Mouse (Mus musculus): ENCODE results near the gene Csad.
"Not testable (repeated sequence)": the region's sequence is repeated elsewhere in the genome, so short reads cannot be mapped to it uniquely, and the experiment has no call there.

Gene Csad

GRCm38 (mm10) chr15:102165468-102166100 is 38.9 kb downstream of the Csad start:
- DNase-seq (ENCODE audit: low spot score): no peak

GRCm38 (mm10) chr15:102163900-102164693 is 40.4 kb downstream of the Csad start:
- no peak for DNase-seq (ENCODE audit: low spot score)

GRCm38 (mm10) chr15:102160415-102161060 is 44.0 kb downstream of the Csad start:
- DNase-seq (ENCODE audit: low spot score): no peak

GRCm38 (mm10) chr15:102156836-102157235 is 47.7 kb downstream of the Csad start:
- DNase-seq (ENCODE audit: low spot score): no peak

- not testable (repeated sequence) for DNase-seq (ENCODE audit: low spot score)
These were observed 49.5 kb downstream of the Csad start for GRCm38 (mm10) chr15:102155006-102155405.

- no peak for DNase-seq (ENCODE audit: low spot score)
These were observed 51.9 kb downstream of the Csad start for GRCm38 (mm10) chr15:102152646-102153045.

- peak; percentile 58 for DNase-seq (ENCODE audit: low spot score)
These were observed 54.0 kb downstream of the Csad start, which contains the start of gene Soat2 for GRCm38 (mm10) chr15:102150301-102151135. Gene Soat2 (plus strand): TSS chr15:102150526.

GRCm38 (mm10) chr15:102149561-102149960 is 55.0 kb downstream of the Csad start:
- no peak for DNase-seq (ENCODE audit: low spot score)

- no peak for DNase-seq (ENCODE audit: low spot score)
These were observed 56.7 kb downstream of the Csad start for GRCm38 (mm10) chr15:102147674-102148402.

GRCm38 (mm10) chr15:102146882-102147281 is 57.6 kb downstream of the Csad start:
- peak; percentile 41 for DNase-seq (ENCODE audit: low spot score)

- no peak for DNase-seq (ENCODE audit: low spot score)
These were observed 58.4 kb downstream of the Csad start for GRCm38 (mm10) chr15:102146089-102146488.

- DNase-seq (ENCODE audit: low spot score): peak; percentile 83
These were observed 59.2 kb downstream of the Csad start for GRCm38 (mm10) chr15:102145330-102145729.

- no peak for DNase-seq (ENCODE audit: low spot score)
These were observed 59.8 kb downstream of the Csad start for GRCm38 (mm10) chr15:102144726-102145125.

GRCm38 (mm10) chr15:102144274-102144711 is 60.2 kb downstream of the Csad start, which contains the start of gene Igfbp6:
Gene Igfbp6 (plus strand): TSS chr15:102144362.
- peak; percentile 42 for DNase-seq (ENCODE audit: low spot score)

- peak; percentile 73 for DNase-seq (ENCODE audit: low spot score)
These were observed 61.3 kb downstream of the Csad start for GRCm38 (mm10) chr15:102142914-102143912.

GRCm38 (mm10) chr15:102141120-102141519 is 63.4 kb downstream of the Csad start:
- no peak for DNase-seq (ENCODE audit: low spot score)

GRCm38 (mm10) chr15:102136129-102136758 is 68.3 kb downstream of the Csad start, which contains the start of gene Spryd3:
Gene Spryd3 (minus strand): TSS chr15:102136234.
- DNase-seq (ENCODE audit: low spot score): peak; percentile 96

GRCm38 (mm10) chr15:102135522-102136128 is 68.9 kb downstream of the Csad start:
- no peak for DNase-seq (ENCODE audit: low spot score)

- no peak for DNase-seq (ENCODE audit: low spot score)
These were observed 69.8 kb downstream of the Csad start for GRCm38 (mm10) chr15:102134709-102135108.
